Comparison of ENCODE assay signal across 8 mouse cellular contexts in genomic region chr17:4907181-4907752, GRCm38 (mm10).
DNase-seq lines count a peak whose midpoint lies in the region; TF ChIP-seq lines count a peak whose summit lies in the region.

No protein-coding gene starts in this region.

- no peak for TF ChIP-seq CTCF in liver, adult 2 months (IDR thresholded peaks at IDR 0.05; ENCODE audit: low read depth, low read length)

- H3K4me3 ChIP-seq in liver, adult 2 months (ENCODE audit: insufficient read depth, low read depth, low read length) = peak overlapping the region; percentile 73

- peak overlapping the region; percentile 71 for H3K9ac ChIP-seq in liver, adult 2 months (ENCODE audit: low read depth, low read length)

- WGBS in liver, adult 2 months = under 1% methylated on average over 12 of the region's 14 CpGs

- no peaks in the 10 kb centered on the region for H3K79me2 ChIP-seq in liver, adult 2 months (ENCODE audit: control insufficient read depth, insufficient read depth, low read length)

- H3K36me3 ChIP-seq in liver, adult 2 months (ENCODE audit: control insufficient read depth, insufficient read depth, low read length) = no peaks in the 10 kb centered on the region

- H3K4me1 ChIP-seq in liver, adult 2 months (ENCODE audit: control insufficient read depth, insufficient read depth, low read length) = no peaks in the 10 kb centered on the region; the same call in 1 of the 2 replicates

- peak; percentile 35 to 40 for DNase-seq in B cell, adult 2 months
- DNase-seq in Muller cell, postnatal 12 days (ENCODE audit: inconsistent ontology term) = peak; percentile 83
- peak; percentile 76 to 80 for DNase-seq in cerebellum, postnatal 14 days
- DNase-seq in heart, adult 9 months (ENCODE audit: low spot score in 2 of 2) = peak; percentile 17 to 35
- peak; percentile 49 to 52 for DNase-seq in kidney, adult 8-10 months
- DNase-seq in liver, adult 2 months (ENCODE audit: extremely low read depth, low read depth, low spot score) = peak; percentile 57
- peak; percentile 63 for DNase-seq in neural tube, embryonic 10.5 days (ENCODE audit: extremely low spot score, low spot score)
- DNase-seq in yolk sac, embryonic 10.5 days (ENCODE audit: low spot score) = peak; percentile 51

- H3K27ac ChIP-seq in liver, adult 2 months (replicated peaks; ENCODE audit: insufficient read depth, low read depth, low read length) = peak overlapping the region; percentile 88

- H3K27me3 ChIP-seq in liver, adult 2 months (ENCODE audit: control insufficient read depth, insufficient read depth, low read length) = no peaks in the 10 kb centered on the region

- no peak for TF ChIP-seq POLR2A in liver, adult 2 months (IDR thresholded peaks at IDR 0.05; ENCODE audit: extremely low read depth, insufficient read depth, low read length)

Comparison
In these comparisons a context has a peak if more than half of its experiments do, and no peak if none do; other contexts are left out.
1. Peak in every context shown above with its lines: DNase-seq, H3K4me3 ChIP-seq and H3K27ac ChIP-seq.
2. DNase-seq: peak in every context shown above with its lines; median percentile 83 in Muller cell, postnatal 12 days; 78 in cerebellum, postnatal 14 days; 63 in neural tube, embryonic 10.5 days; 57 in liver, adult 2 months; 51 in yolk sac, embryonic 10.5 days; 50 in kidney, adult 8-10 months; 38 in B cell, adult 2 months; 26 in heart, adult 9 months.